Mouse (Mus musculus) intestine, embryonic 14.5 days (tissue): ENCODE results near the gene Trp53rka. TPM values are rescaled to one million over a fixed set of nuclear protein-coding genes. Genes with fewer than 3 reads are reported as not detected.

Source experiments
- ATAC-seq: fragments of 200-750 bp; cut with Nextera tagmentation; replicated peaks from 2 replicates; pipeline ENCODE4 v1.8.0; 2017; ENCODE audit warnings: low read depth, moderate number of reproducible peaks, moderate TSS enrichment, moderate library complexity; ENCODE audit not compliant: low FRiP score, low TSS enrichment
- DNase-seq: peaks from one replicate; pipeline ENCODE4 v3.0.0-alpha.2; 2018; ENCODE audit warnings: low spot score
- H3K27ac ChIP-seq: fragments of 300-500 bp; sonication (generic); 2 replicates; pipeline ENCODE4 v1.5.1; 2014; ENCODE audit warnings: low read depth, mild to moderate bottlenecking, control low read depth
- H3K27me3 ChIP-seq: fragments of 300-500 bp; sonication (generic); replicated peaks from 2 replicates; pipeline ENCODE4 v1.6.1; 2014; ENCODE audit warnings: low read length, control low read depth; ENCODE audit not compliant: control insufficient read depth, insufficient read depth
- H3K36me3 ChIP-seq: fragments of 300-500 bp; sonication (generic); 2 replicates; pipeline ENCODE4 v1.6.1; 2014; ENCODE audit warnings: low read length, control low read depth; ENCODE audit not compliant: control insufficient read depth, insufficient read depth
- H3K4me1 ChIP-seq: fragments of 300-500 bp; sonication (generic); replicated peaks from 2 replicates; pipeline ENCODE4 v1.6.1; 2014; ENCODE audit warnings: low read length, control low read depth, mixed read lengths; ENCODE audit not compliant: control insufficient read depth, insufficient read depth
- H3K4me2 ChIP-seq: fragments of 300-500 bp; sonication (generic); 2 replicates; pipeline ENCODE4 v1.6.1; 2014; ENCODE audit warnings: low read length
- H3K4me3 ChIP-seq: fragments of 300-500 bp; sonication (generic); 2 replicates; pipeline ENCODE4 v1.5.1; 2014; ENCODE audit warnings: low read depth, low read length, control low read depth, mixed read lengths
- H3K9ac ChIP-seq: fragments of 300-500 bp; sonication (generic); 2 replicates; pipeline ENCODE4 v1.6.1; 2014; ENCODE audit warnings: mild to moderate bottlenecking, low read length
- H3K9me3 ChIP-seq: fragments of 300-500 bp; sonication (generic); 2 replicates; pipeline ENCODE4 v1.6.1; 2016; ENCODE audit warnings: low read length, control low read depth; ENCODE audit not compliant: control insufficient read depth
- WGBS: fragments of 180-500 bp; shearing (Covaris S2); extraction: QIAGEN DNeasy Blood & Tissue Kit; methylation state at CpG from one replicate; pipeline ENCODE4 v1.1.7; 2014; 5-methylcytosine and 5-hydroxymethylcytosine counted together
- polyA plus RNA-seq: library from polyadenylated mRNA; unstranded; fragments of >200 nt; fragmentation: Nextera tagmentation; extraction: Ambion mirVana; gene quantifications from 2 replicates; pipeline ENCODE4 v1.2.1, GENCODE M21; 2014

Gene Trp53rka
- polyA plus RNA-seq, 1 experiment from 2014 or later: 37.1 TPM

DNA sequence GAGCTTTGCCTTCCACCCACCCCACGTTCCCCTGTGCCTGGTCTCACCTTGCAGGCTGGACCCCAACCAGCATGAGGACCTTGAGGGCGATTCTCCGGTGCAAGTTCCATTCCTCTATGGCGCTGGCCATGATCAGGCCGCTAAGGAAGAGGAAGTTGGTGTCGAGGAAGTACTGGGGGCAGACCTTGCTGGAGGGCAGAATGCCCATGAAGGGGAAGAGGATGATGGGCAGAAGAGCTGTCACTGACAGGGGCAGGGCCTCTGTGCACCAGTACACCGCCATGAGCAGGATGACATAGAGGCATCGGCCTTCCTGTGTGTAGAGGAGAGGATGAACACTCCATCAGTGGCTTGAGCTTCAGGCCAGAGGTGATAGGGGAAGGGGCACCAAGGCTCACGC lies 44.6 kb downstream of the Trp53rka start:
- H3K36me3 ChIP-seq: no peaks in the 10 kb centered on the region
- no peaks in the 10 kb centered on the region for H3K9me3 ChIP-seq
- H3K4me2 ChIP-seq: no peak overlapping the region
- no peak overlapping the region for H3K4me3 ChIP-seq
- ATAC-seq (no peak), DNase-seq (no peak)
- 83% methylated on average over 9 of the region's 9 CpGs for WGBS
- no peaks in the 10 kb centered on the region for H3K27me3 ChIP-seq
- H3K9ac ChIP-seq: no peak overlapping the region
- no peak overlapping the region for H3K27ac ChIP-seq
- no peaks in the 10 kb centered on the region for H3K4me1 ChIP-seq

DNA sequence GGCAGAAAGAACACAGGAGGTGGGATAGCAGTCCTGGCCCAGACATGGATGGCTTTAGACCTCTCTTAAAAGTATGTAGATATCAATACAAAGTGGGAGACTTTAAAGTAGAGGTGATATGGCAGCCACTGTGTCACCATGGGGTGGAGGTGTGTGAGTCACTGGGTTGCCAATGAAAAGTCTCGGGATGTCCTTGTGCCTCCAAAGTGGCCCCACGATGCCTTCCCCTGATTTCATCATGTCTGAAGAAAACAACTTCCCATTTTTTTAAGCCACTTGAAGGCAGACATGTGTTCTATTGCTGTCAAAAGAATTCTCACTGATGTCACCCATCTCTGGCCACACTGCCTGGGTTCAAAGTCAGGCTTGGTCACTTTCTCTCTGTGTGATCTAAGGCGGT lies 48.3 kb downstream of the Trp53rka start:
- WGBS: 82% methylated on average over 3 of the region's 3 CpGs

DNA sequence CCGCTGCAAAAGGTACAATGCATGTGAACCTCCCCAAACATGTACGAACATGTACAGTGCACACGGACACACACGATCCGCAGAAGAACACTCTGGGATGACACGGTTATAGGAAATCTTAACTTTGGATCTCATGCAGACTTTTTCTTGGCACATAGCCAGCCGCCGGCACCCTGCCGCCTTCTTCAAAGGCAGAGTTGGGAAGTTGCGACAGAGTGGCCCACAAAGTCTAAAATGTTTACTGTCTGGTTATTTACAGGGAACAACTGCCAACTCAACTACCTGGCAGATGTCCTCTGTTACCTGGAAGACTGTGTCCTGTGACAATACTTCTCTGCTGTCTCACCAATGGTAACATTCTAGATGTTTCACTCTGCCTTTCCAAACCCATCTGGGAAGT lies 50.1 kb downstream of the Trp53rka start:
- Histone ChIP-seq H3K36me3 (no peaks in the 10 kb centered on the region), H3K9ac (no peak overlapping the region), H3K27me3 (no peaks in the 10 kb centered on the region), H3K9me3 (no peaks in the 10 kb centered on the region), H3K4me2 (no peak overlapping the region), H3K4me3 (no peak overlapping the region), H3K4me1 (no peaks in the 10 kb centered on the region), H3K27ac (no peak overlapping the region)
- WGBS: 78% methylated on average over 10 of the region's 10 CpGs
- ATAC-seq (no peak), DNase-seq (no peak)

More for the DNA sequence above, 48.3 kb downstream of the Trp53rka start:
- no peak overlapping the region for H3K27ac ChIP-seq
- no peak overlapping the region for H3K4me2 ChIP-seq
- no peak overlapping the region for H3K4me3 ChIP-seq
- H3K27me3 ChIP-seq: no peaks in the 10 kb centered on the region
- H3K36me3 ChIP-seq: no peaks in the 10 kb centered on the region
- ATAC-seq (no peak), DNase-seq (no peak)
- no peak overlapping the region for H3K9ac ChIP-seq
- no peaks in the 10 kb centered on the region for H3K9me3 ChIP-seq
- no peaks in the 10 kb centered on the region for H3K4me1 ChIP-seq

DNA sequence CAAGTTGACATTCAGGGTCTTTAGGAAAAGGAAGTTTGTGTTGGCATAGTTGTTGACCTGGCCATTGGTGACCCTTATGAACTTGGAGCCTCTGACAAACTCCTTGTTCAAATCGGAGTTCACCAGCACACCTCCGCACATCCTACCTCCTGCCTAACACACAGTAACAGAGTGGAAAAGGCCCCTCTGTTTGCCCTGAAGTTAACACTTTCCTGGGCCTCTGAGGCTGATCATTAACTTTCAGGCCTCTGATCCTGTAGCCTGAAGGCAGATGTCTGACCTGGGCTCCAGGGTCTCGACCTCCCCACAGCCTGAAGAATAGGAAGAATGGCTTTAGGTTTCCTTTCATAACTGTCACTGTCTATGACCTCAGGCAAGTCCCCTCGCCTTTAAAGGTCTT lies 51.5 kb downstream of the Trp53rka start:
- DNase-seq: no peak
- no peaks in the 10 kb centered on the region for H3K36me3 ChIP-seq
- 58% methylated on average over 4 of the region's 4 CpGs for WGBS

More for the DNA sequence above, 51.5 kb downstream of the Trp53rka start:
- Histone ChIP-seq H3K4me2 (no peak overlapping the region), H3K9ac (no peak overlapping the region), H3K27ac (no peak overlapping the region), H3K4me3 (no peak overlapping the region), H3K9me3 (no peaks in the 10 kb centered on the region), H3K27me3 (no peaks in the 10 kb centered on the region), H3K4me1 (no peaks in the 10 kb centered on the region)
- ATAC-seq: no peak

Other genes starting within 250 kb of the Trp53rka start
- 50.5 and 52.4 TPM in 2 replicates for gene Slc35c2, start 205.5 kb downstream of the Trp53rka start, polyA plus RNA-seq
- 66.3 and 75.7 TPM in 2 replicates for gene Elmo2, start 166.8 kb downstream of the Trp53rka start, polyA plus RNA-seq
- 0.72 and 1.5 TPM in 2 replicates for gene Zfp663, start 124.6 kb downstream of the Trp53rka start, polyA plus RNA-seq
- gene Zfp334, start 105.1 kb downstream of the Trp53rka start, polyA plus RNA-seq: 9.2 and 10.4 TPM in 2 replicates
- gene Ocstamp, start 92.9 kb downstream of the Trp53rka start, polyA plus RNA-seq: 0.23 and 0.32 TPM in 2 replicates
- gene Slc13a3, start 20.1 kb downstream of the Trp53rka start, polyA plus RNA-seq: 0.09 and 0.12 TPM in 2 replicates
- gene Slc2a10, start 10.5 kb upstream of the Trp53rka start, polyA plus RNA-seq: 4.6 and 4.7 TPM in 2 replicates
- 0.54 and 0.85 TPM in 2 replicates for gene Eya2, start 101.7 kb upstream of the Trp53rka start, polyA plus RNA-seq